Mouse (Mus musculus) retina, embryonic 14.5 days (tissue): ENCODE results near the gene Gm609.

Experiments used
- DNase-seq: peaks from one replicate; pipeline ENCODE4 v3.0.0-alpha.2; 2015; ENCODE audit warnings: low spot score

Gene Gm609

GRCm38 (mm10) chr16:45392246-45392645 is 100.5 kb downstream of the Gm609 start:
- DNase-seq, result no peak

- DNase-seq, result peak; percentile 34
These were observed 101.1 kb downstream of the Gm609 start for GRCm38 (mm10) chr16:45391680-45392079.

DNA sequence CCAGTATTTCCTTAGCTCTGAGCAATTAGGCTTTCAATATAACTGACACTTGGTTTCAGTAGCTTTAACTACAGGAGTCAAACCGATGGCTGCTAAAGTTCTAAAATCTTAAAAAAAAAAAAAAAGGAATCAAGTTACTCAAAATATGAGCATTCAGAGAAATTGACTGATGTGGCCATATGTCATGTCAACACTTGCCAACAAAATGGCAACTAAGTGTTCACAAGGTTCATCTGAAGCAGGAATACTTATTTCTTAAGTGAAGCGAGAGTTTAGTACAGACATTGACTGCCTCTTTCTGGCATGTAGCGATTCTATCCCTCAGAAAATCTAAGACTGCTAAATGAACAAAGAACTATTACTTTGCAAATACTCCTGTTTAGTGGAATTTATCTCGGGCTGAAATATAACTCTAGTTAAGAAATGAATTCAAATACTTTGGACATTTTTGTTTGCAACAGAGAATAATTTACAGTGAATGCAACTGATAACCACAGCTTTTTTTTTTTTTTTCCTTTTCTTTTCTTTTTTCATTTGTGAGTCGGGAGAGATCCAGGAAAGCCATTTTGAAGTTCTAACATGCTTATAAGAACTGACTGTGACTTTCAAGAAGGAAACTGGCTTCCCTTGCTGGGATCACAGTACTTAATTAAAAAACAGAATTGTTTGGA is 102.3 kb downstream of the Gm609 start:
- DNase-seq, result no peak

DNA sequence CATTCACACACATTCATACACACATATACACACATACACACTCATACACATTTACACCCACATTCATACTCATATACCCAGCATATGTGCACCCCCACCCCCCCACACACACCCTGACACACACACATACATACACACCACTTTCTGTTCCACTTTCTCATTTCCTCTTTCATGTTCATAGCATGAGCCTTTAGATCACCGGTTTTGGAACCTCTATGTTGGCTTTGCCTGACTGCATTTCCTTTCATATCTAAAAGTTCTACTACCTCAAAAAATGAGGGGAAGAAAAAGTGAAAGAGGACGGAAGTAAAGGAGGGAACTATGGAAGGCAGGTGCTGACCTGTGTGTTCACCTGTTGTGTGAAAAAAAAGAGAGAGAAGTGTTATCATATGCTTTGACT is 102.9 kb downstream of the Gm609 start:
- no peak for DNase-seq

GRCm38 (mm10) chr16:45389041-45389440 is 103.7 kb downstream of the Gm609 start:
- DNase-seq, result no peak

GRCm38 (mm10) chr16:45381811-45382210 is 111.0 kb downstream of the Gm609 start:
- no peak for DNase-seq

GRCm38 (mm10) chr16:45378959-45379358 is 113.8 kb downstream of the Gm609 start:
- DNase-seq, result no peak

DNA sequence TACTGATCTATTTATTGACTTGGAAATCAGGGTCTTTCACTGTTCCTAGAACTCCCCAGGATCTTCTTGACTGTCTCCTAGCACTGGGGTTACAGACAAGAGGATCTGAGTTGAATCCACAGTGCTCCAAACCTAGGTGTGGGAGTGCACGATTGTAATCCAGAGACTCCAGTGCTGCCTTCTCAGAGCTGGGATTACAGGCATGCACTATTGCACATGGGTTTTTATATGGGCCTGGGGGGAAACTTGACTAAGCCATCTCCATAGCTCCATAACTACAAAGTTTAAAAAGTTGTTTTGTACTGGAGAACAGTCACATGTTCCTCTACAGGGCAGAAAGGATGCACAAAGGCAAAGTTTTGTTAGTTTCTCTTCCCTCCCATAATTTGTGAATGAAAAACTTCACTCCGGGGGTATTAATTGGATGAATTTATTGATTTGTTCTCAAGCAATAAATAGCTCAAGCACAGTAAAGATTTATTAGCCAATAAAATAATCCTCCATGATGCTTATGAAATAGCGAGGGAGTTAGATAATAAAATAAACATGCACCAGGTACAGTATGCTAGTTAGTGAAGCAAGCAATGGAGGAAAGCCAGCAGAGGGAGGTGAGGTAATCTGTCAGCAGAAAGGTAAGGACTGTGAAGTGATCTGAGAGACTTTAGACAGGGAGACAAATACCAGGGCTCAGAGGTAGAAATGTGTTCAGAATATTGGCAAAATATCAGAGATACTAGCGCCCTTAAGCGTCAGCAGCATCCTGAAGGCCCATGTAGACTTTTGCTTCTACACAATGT is 114.4 kb downstream of the Gm609 start:
- no peak for DNase-seq

GRCm38 (mm10) chr16:45377332-45377731 is 115.4 kb downstream of the Gm609 start:
- no peak for DNase-seq

GRCm38 (mm10) chr16:45376812-45377211 is 116.0 kb downstream of the Gm609 start:
- no peak for DNase-seq

- no peak for DNase-seq
These were observed 116.5 kb downstream of the Gm609 start for GRCm38 (mm10) chr16:45376294-45376693.

DNA sequence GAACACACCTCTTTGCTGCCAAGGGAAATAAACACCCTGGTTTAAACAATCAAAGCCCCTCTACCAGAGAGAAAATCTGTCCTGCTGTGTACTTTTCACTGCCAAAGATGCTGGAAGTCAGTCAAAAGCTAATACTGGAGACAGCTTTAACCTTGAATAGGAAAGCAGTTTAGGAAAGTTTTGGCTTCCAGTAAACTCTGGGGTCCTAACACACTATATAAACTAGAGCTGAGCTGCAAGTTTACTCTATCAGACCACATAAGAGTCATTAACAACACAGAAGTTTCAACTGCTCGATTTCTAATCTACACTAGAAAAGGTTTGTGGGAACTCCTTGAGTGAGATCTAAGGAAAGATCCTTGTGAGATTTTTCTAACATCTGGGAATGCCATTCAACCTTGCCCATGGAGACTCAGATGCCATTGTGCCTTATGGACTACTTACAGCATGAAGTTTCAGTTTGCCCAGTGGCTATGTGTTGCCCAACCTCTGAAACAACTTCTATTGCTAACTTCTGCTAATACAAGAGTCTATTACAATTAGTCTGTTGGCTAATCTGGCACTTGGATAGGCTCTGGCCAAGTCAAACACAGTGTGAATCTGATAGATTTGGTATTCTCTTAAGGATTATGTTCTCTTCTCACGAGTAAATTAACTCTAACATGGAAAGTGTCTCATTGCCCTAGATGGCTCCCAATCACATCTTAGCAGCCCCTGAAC is 117.1 kb downstream of the Gm609 start:
- no peak for DNase-seq

GRCm38 (mm10) chr16:45374074-45374473 is 118.7 kb downstream of the Gm609 start:
- DNase-seq, result no peak

GRCm38 (mm10) chr16:45371076-45371475 is 121.7 kb downstream of the Gm609 start:
- DNase-seq, result no peak

- DNase-seq, result no peak
These were observed 123.3 kb downstream of the Gm609 start for GRCm38 (mm10) chr16:45369285-45369965.

DNA sequence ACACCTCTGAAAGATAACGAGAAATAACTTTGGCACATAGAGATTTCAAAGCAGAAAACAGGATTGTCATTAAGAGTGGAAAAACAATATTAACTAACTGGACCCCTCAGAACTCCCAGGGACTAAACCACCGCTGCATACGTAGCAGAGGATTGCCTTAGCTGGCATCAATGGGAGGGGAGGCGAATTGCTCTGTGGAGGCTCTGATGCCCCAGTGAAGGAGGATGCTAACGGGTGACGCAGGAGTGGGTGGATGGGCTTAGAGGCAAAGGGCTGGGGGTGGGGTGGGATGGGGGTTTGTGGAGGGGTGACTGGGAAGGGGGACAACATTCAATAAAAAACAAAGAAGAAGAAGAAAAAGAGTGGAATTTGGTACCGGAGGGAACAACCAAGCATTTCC is 126.7 kb downstream of the Gm609 start:
- no peak for DNase-seq

- no peak for DNase-seq
These were observed 127.4 kb downstream of the Gm609 start for GRCm38 (mm10) chr16:45365353-45365752.

DNA sequence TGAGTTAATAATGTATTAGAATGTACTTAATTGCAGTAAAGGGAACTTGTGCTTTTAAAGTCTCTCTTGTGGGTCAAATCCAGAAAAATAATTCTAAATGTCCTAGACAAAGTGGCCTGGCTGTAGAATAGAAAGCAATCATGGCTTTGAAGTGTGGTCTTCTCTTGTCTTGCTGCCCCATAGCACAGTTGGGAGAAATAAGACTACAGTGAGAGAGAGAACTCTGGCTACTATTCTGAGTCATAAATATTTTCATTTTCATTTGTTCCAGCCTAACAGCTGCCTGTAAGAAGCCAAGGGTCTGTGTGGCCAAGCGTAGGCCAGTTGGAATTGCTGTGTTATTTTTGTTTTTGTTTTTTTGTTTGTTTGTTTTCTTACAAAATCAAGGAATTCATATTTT is 128.1 kb downstream of the Gm609 start:
- DNase-seq, result no peak

DNA sequence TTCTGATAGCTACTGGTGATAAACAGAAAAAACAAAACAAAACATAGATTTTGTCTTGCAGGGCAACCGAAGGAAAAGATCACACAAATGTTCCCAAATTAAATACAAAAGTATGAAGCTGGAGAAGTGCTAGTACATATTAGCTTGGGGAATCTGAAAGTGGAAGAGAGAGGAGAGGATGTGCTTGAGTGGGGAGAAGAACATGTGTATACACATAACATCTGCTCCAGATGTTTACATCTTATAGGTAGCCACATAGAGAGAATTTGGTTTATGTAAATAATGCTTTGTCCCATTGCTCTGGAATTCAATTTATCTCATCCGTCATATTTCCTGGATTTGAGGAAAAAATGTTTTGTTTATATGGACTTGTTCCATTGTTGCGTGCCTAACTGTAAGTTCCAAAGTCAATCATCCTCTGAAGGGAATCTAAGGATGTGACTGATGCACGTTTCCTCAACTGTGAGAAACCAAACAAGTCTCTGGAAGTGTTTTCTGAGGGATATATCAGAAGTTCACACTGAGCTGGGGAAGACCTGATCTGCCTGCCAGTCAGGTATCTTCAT is 129.2 kb downstream of the Gm609 start:
- DNase-seq, result no peak
